Mouse (Mus musculus): ENCODE results near the gene Bad.

Bad gene

GRCm38 (mm10) chr19:6933436-6934194 lies 8.0 kb upstream of the Bad start:
- in situ Hi-C loops (cut with MboI, MseI): loop anchor here (10.0 kb wide), 1 partner anchor 279 kb away; no protein-coding TSS in a partner anchor

GRCm38 (mm10) chr19:6934195-6934977 lies 7.3 kb upstream of the Bad start, which contains the start of gene Kcnk4:
Gene Kcnk4, minus strand, starts transcription at chr19:6934515.
- in situ Hi-C loops (cut with MboI, MseI): loop anchor here (10.0 kb wide), 1 partner anchor 280 kb away; no protein-coding TSS in a partner anchor

GRCm38 (mm10) chr19:6936299-6936698 lies 5.4 kb upstream of the Bad start:
- in situ Hi-C loops (cut with MboI, MseI): loop anchor here (10.0 kb wide), 1 partner anchor 281 kb away; no protein-coding TSS in a partner anchor

GRCm38 (mm10) chr19:6937541-6938465 lies 3.9 kb upstream of the Bad start:
- in situ Hi-C loops (cut with MboI, MseI): loop anchor here (10.0 kb wide), 1 partner anchor 283 kb away; no protein-coding TSS in a partner anchor

GRCm38 (mm10) chr19:6939106-6940002 lies 2.3 kb upstream of the Bad start:
- in situ Hi-C loops (cut with MboI, MseI): loop anchor here (10.0 kb wide), 1 partner anchor 285 kb away; no protein-coding TSS in a partner anchor

GRCm38 (mm10) chr19:6940396-6941351 lies 987 bp upstream of the Bad start:
- in situ Hi-C loops (cut with MboI, MseI): no loop called here

- in situ Hi-C loops (cut with MboI, MseI): no loop called here
These were observed 609 bp downstream of the Bad start, which contains the start of gene Gpr137 for GRCm38 (mm10) chr19:6942249-6942691. Gene Gpr137, minus strand, starts transcription at chr19:6942480.

GRCm38 (mm10) chr19:6942764-6943163 lies 1.1 kb downstream of the Bad start:
- in situ Hi-C loops (cut with MboI, MseI): no loop called here

- in situ Hi-C loops (cut with MboI, MseI): no loop called here
These were observed 2.0 kb downstream of the Bad start for GRCm38 (mm10) chr19:6943709-6944108.

- in situ Hi-C loops (cut with MboI, MseI): no loop called here
These were observed 6.1 kb downstream of the Bad start for GRCm38 (mm10) chr19:6947742-6948141.

- in situ Hi-C loops (cut with MboI, MseI): no loop called here
These were observed 6.5 kb downstream of the Bad start for GRCm38 (mm10) chr19:6948186-6948585.

GRCm38 (mm10) chr19:6949532-6949931 lies 7.9 kb downstream of the Bad start:
- in situ Hi-C loops (cut with MboI, MseI): no loop called here

GRCm38 (mm10) chr19:6949951-6950350 lies 8.3 kb downstream of the Bad start:
- in situ Hi-C loops (cut with MboI, MseI): no loop called here

GRCm38 (mm10) chr19:6950613-6951153 lies 9.0 kb downstream of the Bad start:
- in situ Hi-C loops (cut with MboI, MseI): no loop called here

- in situ Hi-C loops (cut with MboI, MseI): no loop called here
These were observed 9.8 kb downstream of the Bad start for GRCm38 (mm10) chr19:6951381-6951968.

GRCm38 (mm10) chr19:6951994-6952711 lies 10.5 kb downstream of the Bad start:
- in situ Hi-C loops (cut with MboI, MseI): no loop called here

- in situ Hi-C loops (cut with MboI, MseI): no loop called here
These were observed 11.0 kb downstream of the Bad start for GRCm38 (mm10) chr19:6952712-6953037.

GRCm38 (mm10) chr19:6954046-6954445 lies 12.4 kb downstream of the Bad start:
- in situ Hi-C loops (cut with MboI, MseI): no loop called here
